Mouse (Mus musculus) layer of hippocampus, postnatal 25 days (tissue): ENCODE measurements around the gene Dok5. TPM values are rescaled to one million over a fixed set of nuclear protein-coding genes. Genes with fewer than 3 reads are reported as not detected.

Experiments
- DNase-seq, 2 experiments: peaks; one replicate each; pipeline ENCODE4 v3.0.0; 2022; ENCODE audit warnings: mixed read lengths in 2 of 2, low spot score in 1 of 2; ENCODE audit errors: extremely low spot score in 1 of 2
- total RNA-seq, 2 experiments: library from RNA; stranded (reverse); gene quantifications; 2 replicates each; pipeline ENCODE4 v1.2.3; 2021

The Dok5 gene
- total RNA-seq, 2 experiments from 2014 or later = 14.8 to 15.6 TPM

DNA sequence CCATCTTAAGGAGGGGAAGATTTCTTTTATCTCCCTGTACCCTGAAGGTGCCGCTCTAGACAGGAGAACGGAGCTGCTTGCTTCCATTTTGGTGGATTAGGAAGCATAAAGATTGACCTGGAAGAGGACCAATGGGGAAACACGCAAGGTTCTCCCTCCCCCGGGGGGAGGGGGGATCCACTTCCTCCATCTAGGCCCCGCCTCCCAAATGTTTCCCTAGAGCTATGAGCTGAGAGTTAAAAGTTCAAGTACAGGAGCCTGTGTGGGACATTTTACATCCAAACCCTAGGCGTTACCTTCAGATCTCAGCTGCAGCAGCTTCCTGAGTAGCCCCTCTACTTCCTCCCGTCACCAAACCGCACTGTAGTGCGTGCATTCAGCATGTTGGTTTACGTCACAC, 56.5 kb downstream of the Dok5 start:
- DNase-seq = no peak

DNA sequence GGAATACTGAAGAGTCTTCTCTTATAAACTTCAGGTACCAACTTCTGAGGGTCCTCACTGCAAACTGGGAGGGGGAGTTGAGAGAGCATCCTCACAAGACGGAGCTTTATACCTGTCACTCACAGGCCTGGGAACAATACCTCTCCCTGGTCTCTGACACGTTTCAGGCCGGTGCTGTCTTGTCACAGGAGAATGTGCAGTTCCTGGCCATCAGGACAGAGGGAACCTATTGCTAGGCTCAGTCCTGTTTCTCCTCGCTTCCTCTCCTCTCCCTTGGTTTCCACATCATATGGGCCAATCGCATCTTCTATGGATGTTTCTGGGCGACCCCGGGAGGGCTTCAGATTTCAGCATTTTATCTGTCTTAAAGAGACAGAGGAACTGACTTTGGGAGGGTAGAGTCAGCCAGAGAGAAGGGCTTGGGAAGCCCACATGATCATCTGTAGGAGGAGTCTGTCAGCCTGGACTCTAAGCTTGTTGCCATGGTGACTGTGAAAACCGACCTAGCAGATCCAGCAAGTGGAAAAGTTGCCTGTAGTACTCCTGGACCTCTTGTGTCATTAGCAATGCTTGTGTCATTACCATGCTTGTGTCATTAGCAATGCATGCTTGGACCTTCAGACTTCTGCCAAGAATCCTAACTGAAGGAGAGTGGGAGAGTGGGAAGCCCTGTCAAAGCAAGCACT, 59.9 kb downstream of the Dok5 start:
- DNase-seq = no peak

DNA sequence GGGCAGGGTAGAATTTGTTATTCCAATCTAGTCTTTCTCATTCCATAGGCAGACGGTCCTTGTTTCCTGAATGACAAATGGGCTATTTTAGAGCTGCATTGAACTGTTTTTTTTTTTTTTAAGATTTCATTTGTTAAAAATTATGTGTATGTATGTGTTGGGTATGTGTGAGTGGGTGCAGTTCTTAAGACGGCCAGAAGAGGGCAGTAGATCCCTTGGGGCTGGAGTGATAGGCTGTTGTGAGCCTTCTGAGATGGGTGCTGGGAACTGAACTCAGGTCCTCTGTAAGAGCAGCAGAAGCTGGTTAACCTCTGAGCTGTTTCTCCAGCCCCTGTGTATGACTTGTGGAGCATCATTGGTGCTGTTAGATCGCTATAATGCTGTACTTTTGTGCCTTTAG, 63.6 kb downstream of the Dok5 start:
- no peak for DNase-seq

DNA sequence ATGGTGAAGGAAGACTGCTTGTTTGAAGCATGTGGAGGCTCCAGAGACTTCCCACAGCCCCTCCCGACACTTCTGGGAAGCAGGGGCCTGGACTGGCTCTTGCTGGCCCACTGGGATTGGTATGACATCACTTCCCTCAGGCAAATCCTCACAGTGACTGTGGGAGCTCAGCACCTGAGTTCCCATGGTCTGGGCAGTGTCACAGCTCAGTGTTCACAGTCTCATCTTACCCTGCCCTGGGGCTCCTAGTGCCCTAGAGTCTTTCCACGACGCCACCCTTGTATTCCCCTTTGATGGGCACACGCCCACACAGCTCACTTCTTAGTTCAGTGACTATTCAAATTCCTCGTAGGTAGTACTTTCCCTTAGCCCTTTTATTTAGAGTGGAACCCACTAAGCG, 71.4 kb downstream of the Dok5 start:
- no peak for DNase-seq

DNA sequence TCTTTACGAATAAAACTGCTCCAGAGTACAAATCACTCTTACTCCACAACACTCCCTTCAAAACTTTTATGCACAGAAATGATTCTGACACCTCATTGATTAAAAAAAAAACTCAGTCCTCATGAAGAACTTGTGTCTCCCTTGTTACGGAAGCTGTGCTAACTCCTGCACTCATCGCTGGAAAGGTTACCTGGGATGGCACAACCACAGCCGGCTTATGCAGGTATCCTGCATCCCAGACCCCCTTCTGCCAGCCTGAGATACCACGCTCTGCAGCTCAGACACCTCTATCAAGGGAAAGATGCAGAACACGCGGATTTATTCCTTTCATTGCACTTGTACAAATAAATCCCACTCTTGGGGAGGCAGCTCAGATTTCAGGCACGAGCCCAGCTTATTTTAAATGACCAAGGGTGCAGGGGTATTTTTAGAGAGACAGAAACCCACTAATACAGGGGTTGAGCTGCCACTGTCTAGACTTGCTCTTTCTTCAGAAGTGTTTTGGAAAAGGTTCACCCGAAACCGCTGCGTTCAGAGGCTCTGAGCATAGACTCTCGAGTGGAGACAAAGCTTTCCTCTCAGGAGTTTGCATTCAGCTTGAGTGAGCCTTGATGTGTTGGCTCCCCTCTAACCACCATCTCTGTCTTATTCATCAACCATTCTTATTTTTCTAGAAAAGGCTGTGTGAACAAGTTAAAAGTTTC, 76.1 kb downstream of the Dok5 start:
- DNase-seq = no peak

DNA sequence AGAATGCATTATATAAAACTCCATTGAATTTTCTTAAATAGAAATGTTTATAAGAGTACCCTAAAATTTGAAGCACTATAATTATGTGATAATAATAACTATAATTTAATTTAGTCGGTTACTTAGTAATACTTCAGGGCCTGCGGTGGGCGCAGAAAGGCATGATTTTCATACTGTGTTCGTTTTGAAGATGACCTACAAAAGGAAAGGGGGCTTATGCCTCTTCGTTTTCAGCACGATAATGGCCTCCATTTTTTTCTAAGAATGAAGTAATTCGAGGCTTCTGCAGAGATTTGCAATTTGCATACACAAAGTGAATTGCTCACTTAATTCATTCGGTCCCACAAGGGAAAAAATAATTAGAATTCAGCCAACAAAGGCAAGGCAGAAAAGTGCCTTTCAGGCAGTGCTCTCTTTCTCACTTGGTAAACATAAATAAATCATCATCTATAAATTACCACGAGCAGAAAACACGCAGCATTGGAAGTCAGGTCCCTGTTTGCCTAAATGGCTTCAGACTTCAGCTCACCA, 76.7 kb downstream of the Dok5 start:
- no peak for DNase-seq

DNA sequence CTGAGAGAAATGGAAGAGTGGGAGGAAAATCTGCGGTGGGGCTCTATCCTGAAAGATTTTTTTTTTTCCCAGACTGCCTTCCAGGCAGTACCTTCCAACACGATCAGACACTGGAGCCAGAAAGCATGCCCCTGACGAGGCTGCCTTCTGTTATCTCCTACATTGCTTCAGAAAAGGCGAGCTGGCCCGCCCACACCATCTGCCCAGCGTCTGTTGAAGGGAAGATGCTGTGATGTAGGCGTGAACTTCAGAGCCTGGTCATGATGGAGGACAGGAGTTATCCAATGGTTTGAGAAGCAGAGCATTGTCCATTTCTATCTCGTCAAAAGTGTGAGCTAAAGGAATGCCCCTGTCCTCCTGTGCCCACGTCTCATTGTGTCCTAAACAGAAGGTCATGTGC, 79.7 kb downstream of the Dok5 start:
- no peak for DNase-seq

DNA sequence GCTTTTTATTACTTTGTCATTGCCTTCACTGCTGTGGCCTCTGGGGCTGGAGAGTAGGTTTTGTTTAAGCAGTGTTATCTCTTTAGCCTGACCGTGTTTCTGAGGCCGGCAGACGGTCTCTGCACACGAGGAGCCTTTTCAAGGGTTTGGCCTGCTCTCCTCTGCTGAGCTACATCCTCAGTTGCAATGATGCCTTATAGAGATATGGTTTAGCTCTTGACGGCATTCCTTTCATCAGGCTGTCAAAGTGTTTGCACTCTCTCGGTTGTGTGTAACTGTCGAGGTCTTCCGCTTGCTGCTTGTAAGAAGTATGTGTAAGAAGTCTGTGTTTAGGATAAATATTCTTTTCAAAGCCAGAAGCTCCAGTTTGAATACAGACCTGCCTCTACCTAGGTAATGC, 84.7 kb downstream of the Dok5 start:
- DNase-seq = no peak

DNA sequence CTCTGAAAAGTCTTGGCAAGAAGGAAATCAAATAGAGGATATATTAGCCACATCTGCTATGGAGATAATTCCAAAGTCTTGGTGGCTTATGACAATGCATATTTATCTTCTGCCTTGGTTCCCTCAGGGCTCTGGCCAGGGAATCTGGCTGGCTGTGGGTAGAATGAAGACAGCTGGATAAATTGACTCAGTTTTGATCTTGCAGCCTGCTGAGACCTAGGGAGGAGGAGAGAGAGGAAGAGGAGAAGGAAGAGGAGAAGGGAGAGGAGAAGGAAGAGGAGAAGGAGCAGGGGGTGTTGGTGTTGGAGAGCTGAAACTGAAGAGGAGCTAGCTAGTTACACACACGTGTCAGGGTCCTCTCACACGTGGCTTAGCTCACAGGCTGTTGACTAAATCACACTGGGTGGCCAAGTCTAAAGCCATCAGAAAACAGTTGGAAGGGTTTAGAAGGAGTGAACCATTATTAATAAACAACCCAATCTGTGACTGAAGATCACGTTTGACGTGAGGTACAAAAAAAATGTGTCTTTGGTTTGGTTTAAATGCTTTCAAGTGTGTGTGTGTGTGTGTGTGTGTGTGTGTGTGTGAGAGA, 85.6 kb downstream of the Dok5 start:
- DNase-seq = no peak

DNA sequence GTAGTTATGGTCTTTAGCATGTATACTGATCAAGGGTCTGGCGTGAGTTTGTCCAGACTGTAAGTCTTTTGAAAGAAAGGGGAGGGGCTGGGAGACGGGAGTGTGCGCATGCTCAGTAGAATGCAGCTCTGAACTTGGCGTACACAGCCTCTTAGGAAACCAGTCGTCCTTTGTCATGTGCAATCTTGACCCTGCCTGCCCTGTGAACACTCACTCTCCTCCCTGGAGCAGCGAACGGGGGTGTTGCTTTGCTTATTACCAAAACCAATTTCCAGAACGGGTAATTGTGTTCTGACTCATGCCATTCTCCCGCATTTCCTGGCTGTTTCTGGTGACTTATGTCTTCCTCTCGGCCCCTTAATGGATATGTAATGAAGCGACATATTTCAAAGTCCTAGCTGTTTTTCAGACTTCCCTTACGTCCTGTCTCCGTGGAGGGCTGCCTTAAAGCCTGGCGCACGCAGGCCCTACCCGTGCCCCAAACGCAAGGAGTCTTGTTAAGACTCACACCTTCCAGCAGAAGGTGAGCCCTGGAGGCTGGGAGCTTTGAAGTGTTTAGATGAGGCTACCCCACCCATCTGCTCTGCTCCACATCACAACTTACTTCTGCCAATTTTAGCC, 95.3 kb downstream of the Dok5 start:
- DNase-seq = no peak

DNA sequence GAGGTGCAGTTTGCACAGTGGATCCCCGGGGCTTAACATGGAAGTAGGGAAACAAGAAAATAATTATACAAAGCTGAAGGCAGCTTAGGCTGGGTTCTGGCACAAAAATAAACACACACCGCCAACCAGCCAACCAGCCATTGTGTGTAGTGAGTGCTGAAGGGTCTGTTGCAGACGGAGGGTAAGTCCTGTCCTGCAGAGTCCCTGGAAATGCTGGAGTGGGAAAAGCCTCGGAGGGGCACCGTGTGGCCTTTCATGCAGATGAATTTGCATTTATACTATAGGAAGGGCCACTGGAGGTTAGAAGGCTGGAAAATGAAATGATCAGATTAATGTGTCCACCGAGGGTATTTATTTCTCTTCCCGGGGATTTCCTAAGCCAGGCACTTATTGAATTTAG, 97.2 kb downstream of the Dok5 start:
- no peak for DNase-seq

DNA sequence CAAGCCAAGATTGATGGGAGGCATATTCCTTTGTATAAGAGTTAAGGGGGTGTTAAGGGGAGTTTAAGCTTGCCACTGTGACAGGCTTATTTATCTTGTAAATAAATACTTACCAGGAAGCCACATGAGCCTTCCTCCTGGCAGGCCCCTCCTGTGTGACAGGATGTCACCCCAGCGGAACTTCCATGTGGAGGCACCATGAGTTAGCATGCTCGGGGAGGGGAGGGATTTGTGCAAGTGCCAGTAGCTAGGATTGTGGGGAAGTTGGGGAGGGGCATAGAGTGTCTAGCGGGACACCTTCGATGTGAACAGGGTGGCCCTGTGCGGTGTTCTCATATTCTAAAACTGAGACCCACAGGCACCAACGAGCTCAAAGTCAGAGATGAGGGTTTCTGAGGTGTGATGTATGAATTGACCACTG, 97.6 kb downstream of the Dok5 start:
- DNase-seq = no peak

DNA sequence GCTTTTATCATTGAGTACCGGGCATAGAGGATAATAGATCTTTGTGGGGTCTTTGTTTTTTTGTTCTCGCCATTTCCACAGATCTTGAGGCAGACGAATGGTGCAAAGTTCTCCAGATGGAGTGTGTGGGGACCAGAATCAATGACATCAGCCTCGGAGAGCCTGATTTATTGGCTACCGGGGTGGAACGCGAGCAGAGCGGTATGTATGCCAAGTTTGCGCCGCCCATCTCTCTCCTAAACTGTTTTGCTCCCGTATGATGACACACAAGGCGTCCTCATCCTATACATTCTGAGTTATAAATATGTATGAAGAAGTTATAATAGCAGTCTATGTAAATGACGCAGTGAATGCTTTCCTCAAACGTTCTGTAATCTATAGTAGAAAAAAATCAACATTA, 98.4 kb downstream of the Dok5 start:
- DNase-seq = no peak

DNA sequence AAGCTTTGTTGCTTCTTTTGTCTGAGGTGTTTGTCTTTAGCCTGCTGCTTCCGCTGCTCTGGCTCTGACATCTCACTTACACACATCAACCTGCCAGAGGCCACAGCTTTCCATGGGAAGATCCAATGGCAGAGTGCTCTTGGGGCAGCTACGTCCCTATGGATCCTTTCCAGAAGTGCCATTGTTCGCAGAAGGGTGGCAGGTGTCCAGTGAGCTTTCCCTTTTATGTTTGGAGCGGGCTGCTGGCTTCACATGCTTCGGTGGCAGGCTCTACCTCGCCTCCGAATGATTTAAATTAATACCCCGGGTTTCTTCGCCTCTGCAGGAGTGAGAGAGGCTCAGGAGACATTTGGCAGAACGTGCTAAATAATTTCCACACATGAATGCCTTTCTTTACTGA, 105.3 kb downstream of the Dok5 start:
- DNase-seq = no peak

DNA sequence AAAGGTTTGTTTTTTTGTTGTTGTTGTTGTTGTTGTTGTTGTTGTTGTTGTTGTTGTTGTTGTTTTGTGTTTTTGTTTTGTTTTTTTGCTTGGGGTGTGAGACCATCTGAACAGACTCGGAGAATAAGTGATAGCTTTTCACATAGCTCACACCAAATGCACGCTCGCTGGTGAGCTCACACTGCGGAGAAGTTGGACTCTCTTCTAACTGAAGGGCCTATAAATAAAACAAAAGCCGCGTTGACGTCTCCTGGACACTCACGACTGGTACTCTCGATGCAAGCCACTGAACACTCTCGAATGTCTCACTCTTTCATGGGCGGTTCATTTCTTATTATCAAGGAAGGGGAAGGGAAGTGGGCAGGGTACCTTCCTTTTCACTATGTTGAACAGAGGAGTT, 105.8 kb downstream of the Dok5 start:
- DNase-seq = no peak

DNA sequence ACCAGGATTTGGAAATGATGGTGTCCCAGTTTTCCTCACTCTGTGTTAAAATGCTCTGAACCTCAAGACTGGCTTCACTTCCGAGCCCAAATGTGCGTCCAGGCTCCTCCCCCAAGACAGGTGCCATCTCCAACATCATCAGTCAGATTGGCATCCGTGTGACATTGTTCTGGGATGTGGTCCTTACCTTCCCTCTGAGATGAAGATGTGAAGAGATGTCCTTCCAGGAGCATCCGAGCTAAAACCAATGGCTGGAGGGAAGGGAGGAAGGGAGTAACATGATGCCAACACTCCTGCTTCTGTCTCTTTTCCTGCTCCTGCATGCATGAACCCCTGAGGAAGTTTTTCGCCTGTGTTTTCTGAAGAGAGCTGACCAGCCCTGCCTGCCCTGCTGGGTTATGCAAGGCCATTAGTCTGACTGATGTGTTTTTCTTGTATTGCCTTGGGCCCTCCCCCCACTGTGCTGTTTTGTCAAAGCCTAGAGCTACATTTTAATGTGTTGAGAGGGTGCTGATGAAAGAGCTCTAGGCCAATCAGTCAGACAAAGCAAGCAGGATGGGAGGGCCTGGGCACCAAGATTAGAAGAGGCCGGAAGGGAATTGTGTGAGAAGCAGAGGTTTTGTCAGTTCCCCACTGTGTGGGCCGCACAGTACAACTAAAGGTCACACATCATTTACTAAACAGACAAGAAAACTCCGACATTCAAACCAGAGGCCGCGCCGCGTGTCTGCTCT, 106.4 kb downstream of the Dok5 start:
- no peak for DNase-seq

DNA sequence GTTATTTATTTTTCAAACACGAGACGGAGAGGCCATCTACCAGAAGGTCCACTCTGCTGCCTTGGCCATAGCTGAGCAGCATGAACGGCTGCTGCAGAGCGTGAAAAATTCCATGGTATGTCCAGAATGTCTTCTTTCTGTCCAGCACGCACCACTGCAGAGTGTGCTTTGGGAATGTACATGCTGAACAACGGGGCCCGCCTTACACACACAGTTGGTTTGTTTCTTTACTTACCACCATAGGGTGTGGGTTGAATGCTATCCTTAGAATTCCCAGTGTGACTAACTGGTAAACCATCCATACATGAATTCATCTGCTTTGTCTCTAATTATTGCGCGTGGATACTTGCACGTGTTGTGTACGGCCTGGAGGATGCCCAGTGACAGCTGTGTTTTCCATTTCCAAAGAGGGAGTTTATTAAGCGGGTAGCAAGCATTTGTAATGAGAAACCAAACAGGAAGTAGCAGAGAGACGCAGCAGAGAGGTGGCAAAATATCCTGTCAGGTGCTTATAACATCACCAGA, 109.9 kb downstream of the Dok5 start:
- no peak for DNase-seq

DNA sequence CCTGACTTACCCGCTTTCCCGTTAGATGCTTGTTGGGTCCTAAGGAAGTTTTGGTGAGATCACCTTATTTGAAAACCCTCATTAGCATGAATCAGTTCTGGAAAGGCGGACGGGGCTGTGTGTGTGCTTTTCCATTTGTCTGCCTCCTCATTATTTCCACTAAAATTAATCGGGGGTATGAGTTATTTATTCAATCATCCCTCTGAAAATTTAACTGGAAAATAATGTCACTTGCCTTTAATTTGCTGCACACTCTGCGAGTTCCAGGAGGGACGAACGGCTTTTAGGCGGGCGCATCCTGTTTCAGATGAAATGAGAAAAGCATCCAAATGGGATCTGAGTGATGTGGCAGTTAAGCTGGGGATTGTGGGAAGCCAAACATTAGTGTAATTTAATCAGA, 113.9 kb downstream of the Dok5 start:
- DNase-seq = no peak

DNA sequence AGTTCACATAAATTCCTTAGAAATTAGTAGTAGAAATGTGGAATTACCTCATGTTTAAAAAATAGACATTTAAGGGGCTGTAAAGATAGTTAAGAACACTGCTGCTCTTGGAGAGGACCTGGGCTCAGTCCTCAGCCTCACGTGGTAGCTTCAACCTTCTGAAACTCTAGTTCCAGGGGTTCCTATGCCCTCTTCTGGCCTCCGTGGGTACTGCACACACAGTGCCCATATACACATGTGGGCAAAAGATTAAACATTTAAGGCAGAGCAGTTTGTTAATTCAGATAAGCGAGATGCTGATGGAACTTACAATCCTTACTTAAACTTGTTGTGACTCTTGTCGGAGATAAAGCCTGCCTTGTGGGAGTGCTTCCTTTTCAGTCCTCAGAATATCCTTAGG, 118.5 kb downstream of the Dok5 start:
- DNase-seq = no peak

DNA sequence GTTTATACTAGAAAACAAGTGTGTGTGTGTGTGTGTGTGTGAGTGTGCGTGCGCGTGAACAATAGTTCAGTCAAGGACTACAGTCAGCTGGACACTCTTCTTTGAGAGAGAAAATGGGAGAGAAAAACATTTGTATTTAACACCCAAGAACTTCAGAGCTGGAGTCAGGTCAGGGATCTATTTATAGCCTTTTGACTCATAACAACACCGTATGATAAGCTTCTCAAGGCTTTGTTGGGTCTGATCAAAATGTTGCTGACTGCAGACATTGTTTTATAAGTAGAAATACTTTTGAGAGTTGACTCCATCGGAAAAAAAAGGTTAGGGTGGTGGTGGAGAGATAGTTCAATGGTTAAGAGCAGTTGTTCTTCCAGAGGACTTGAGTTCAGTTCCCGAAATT, 120.7 kb downstream of the Dok5 start:
- DNase-seq = no peak
